Mouse (Mus musculus) forebrain, embryonic 13.5 days (tissue): Measurements from ENCODE around the gene Cdkl5. TPM values are rescaled to one million over a fixed set of nuclear protein-coding genes. Genes with fewer than 3 reads are reported as not detected.

Source experiments
- ATAC-seq: fragments of 200-750 bp; cut with Nextera tagmentation; 2 replicates; pipeline ENCODE4 v1.8.0; 2017
- H3K27ac ChIP-seq: fragments of 300-500 bp; sonication (generic); 2 replicates; pipeline ENCODE4 v1.5.1; 2015; ENCODE audit warnings: inconsistent platforms, mild to moderate bottlenecking, moderate library complexity
- H3K27me3 ChIP-seq: fragments of 300-500 bp; sonication (generic); 2 replicates; pipeline ENCODE4 v1.6.1; 2015; ENCODE audit warnings: mild to moderate bottlenecking, inconsistent platforms
- H3K36me3 ChIP-seq: fragments of 300-500 bp; sonication (generic); 2 replicates; pipeline ENCODE4 v1.6.1; 2015; ENCODE audit warnings: mild to moderate bottlenecking, inconsistent platforms; ENCODE audit not compliant: poor library complexity, severe bottlenecking
- H3K4me1 ChIP-seq: fragments of 300-500 bp; sonication (generic); 2 replicates; pipeline ENCODE4 v1.6.1; 2015; ENCODE audit warnings: inconsistent platforms
- H3K4me2 ChIP-seq: fragments of 300-500 bp; sonication (generic); 2 replicates; pipeline ENCODE4 v1.6.1; 2015; ENCODE audit warnings: inconsistent platforms, mild to moderate bottlenecking, moderate library complexity
- H3K4me3 ChIP-seq: fragments of 300-500 bp; sonication (generic); 2 replicates; pipeline ENCODE4 v1.5.1; 2015; ENCODE audit warnings: mild to moderate bottlenecking, inconsistent platforms
- H3K9ac ChIP-seq: fragments of 300-500 bp; sonication (generic); 2 replicates; pipeline ENCODE4 v1.6.1; 2015; ENCODE audit warnings: mild to moderate bottlenecking, inconsistent platforms
- H3K9me3 ChIP-seq: fragments of 300-500 bp; sonication (generic); replicated peaks from 2 replicates; pipeline ENCODE4 v1.6.1; 2016; ENCODE audit warnings: inconsistent platforms
- WGBS: fragments of 180-500 bp; shearing (Covaris S2); methylation state at CpG from one replicate; pipeline ENCODE4 v1.1.7; 2015; 5-methylcytosine and 5-hydroxymethylcytosine counted together
- polyA plus RNA-seq: library from polyadenylated mRNA; unstranded; fragments of >200 nt; fragmentation: Nextera tagmentation; extraction: Ambion mirVana; gene quantifications from 2 replicates; pipeline ENCODE4 v1.2.1, GENCODE M21; 2015

The Cdkl5 gene
- polyA plus RNA-seq, 1 experiment from 2014 or later, result 4.3 TPM

DNA sequence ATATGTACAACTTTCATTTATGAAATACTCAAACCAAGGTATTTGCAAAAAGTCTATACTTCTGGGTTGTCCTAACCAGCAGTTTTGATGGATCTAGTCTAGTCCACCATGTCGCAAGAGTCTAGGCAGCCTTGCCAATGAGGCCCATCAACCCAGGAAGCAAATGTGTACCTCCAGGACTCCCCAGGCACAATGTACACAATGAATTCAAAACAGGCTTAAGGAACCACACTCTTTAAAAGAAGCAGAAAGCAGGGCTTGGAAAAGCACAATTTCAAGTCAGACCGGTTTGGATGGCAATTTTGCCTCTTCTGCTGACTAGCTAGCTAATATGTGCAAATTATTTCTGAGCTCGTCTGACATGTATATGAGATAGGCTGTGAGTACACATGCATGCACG, 4.2 kb downstream of the Cdkl5 start:
- Histone ChIP-seq H3K4me1 (peaks cover 12% of the 10 kb centered on the region; the same call in 1 of the 2 replicates), H3K9me3 (no peaks in the 10 kb centered on the region), H3K27me3 (no peaks in the 10 kb centered on the region), H3K4me3 (no peak overlapping the region), H3K9ac (no peak overlapping the region), H3K36me3 (no peaks in the 10 kb centered on the region), H3K27ac (no peak overlapping the region), H3K4me2 (no peak overlapping the region)
- 74% methylated on average over 4 of the region's 4 CpGs for WGBS
- no peak for ATAC-seq

- 72% methylated on average over 1 of the region's 1 CpGs for WGBS
- Histone ChIP-seq H3K4me3 (no peak overlapping the region), H3K4me1 (no peaks in the 10 kb centered on the region), H3K9me3 (no peaks in the 10 kb centered on the region), H3K9ac (no peak overlapping the region), H3K27ac (no peak overlapping the region), H3K4me2 (no peak overlapping the region), H3K27me3 (no peaks in the 10 kb centered on the region), H3K36me3 (no peaks in the 10 kb centered on the region)
- no peak for ATAC-seq
Measured at GRCm38 (mm10) chrX:160977919-160978318, 16.6 kb downstream of the Cdkl5 start.

- H3K36me3 ChIP-seq, result no peaks in the 10 kb centered on the region
- no peak overlapping the region for H3K4me2 ChIP-seq
- H3K27ac ChIP-seq, result no peak overlapping the region
- no peak overlapping the region for H3K4me3 ChIP-seq
- ATAC-seq, result no peak
- 89% methylated on average over 6 of the region's 6 CpGs for WGBS
- H3K4me1 ChIP-seq, result no peaks in the 10 kb centered on the region
- no peaks in the 10 kb centered on the region for H3K27me3 ChIP-seq
- H3K9me3 ChIP-seq, result no peaks in the 10 kb centered on the region
- H3K9ac ChIP-seq, result no peak overlapping the region
Measured at GRCm38 (mm10) chrX:160971991-160972545, 22.4 kb downstream of the Cdkl5 start.

DNA sequence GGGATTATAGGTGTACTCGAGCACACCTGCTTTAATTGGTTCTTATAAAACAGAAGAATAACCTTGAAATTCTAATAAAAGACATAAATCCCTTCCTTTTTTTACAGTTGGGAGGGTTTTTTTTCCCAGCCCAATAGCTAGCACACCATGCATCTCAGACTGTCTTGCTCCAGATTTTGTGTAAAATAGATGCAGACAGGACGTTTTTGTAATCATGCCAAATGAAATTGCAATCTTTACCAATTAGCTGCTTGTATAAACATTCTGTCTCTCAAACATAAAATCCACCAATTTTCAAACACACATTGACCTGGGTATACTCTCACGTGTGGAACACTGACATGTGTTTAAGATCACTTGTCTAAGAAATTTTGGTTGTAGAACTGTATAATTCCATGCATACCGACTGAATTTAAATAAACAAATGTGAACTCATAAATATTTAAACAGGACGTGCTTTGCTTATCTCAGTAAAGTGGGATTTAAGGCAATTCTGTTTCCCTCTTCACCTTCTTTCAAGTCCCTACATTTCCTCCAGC, 35.8 kb downstream of the Cdkl5 start:
- Histone ChIP-seq H3K9ac (no peak overlapping the region), H3K4me3 (no peak overlapping the region), H3K27me3 (no peaks in the 10 kb centered on the region), H3K4me1 (0 out of 2 replicates have a peak, but pooled peaks cover 5% of the 10 kb centered on the region), H3K4me2 (no peak overlapping the region), H3K36me3 (no peaks in the 10 kb centered on the region), H3K27ac (no peak overlapping the region), H3K9me3 (no peaks in the 10 kb centered on the region)
- WGBS, result 69% methylated on average over 5 of the region's 5 CpGs
- peak; percentile 55; the same call in 1 of the 2 replicates for ATAC-seq

DNA sequence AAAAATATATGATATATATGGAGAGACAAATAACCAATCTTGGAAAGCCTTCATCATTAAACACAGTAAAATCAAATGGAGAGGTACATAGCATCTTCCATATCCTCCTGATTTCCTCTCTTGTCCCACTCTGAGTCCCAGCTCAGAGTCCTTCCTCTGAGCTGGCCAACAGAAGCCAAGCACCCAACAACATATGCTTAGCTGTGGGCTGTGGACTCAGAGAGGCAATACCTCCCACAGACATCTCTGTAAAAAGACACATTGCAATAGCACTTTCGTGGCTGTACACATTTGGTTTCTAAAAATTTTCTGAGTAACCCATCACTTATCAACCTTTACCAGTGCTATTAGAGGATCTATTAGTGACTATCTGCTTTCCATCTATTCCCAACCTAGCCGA, 44.9 kb downstream of the Cdkl5 start:
- no peak overlapping the region for H3K4me2 ChIP-seq
- no peak overlapping the region for H3K27ac ChIP-seq
- no peak overlapping the region for H3K4me3 ChIP-seq
- no peaks in the 10 kb centered on the region for H3K9me3 ChIP-seq
- 87% methylated on average over 2 of the region's 2 CpGs for WGBS
- H3K36me3 ChIP-seq, result no peaks in the 10 kb centered on the region
- H3K4me1 ChIP-seq, result no peaks in the 10 kb centered on the region
- ATAC-seq, result no peak
- H3K9ac ChIP-seq, result no peak overlapping the region
- 0 out of 2 replicates have a peak, but pooled peaks cover 4% of the 10 kb centered on the region for H3K27me3 ChIP-seq

DNA sequence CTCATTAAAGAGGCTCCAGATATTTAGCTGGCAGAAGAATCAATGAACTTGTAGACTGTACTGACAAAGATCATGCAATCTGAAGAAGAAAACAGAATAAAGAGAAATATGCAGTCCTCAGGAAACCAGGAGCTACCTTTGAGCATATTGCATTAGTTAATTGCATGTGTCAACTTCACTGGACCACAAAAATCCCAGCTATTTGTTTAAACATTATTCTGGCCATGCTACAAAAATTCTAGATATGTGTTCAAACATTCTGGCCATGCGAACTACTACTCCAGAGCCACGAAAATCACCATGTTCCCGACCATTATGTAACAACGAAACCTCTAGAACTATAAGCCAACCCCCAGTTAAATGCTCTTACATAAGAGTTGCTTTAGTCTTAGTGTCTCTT, 49.8 kb downstream of the Cdkl5 start:
- no peak for ATAC-seq
- H3K4me2 ChIP-seq, result no peak overlapping the region
- no peaks in the 10 kb centered on the region for H3K9me3 ChIP-seq
- H3K4me3 ChIP-seq, result no peak overlapping the region
- WGBS, result 88% methylated on average over 4 of the region's 4 CpGs
- no peak overlapping the region for H3K9ac ChIP-seq
- no peaks in the 10 kb centered on the region; the same call in 1 of the 2 replicates for H3K36me3 ChIP-seq
- H3K27me3 ChIP-seq, result 0 out of 2 replicates have a peak, but pooled peaks cover 3% of the 10 kb centered on the region
- no peak overlapping the region for H3K27ac ChIP-seq
- no peaks in the 10 kb centered on the region for H3K4me1 ChIP-seq

DNA sequence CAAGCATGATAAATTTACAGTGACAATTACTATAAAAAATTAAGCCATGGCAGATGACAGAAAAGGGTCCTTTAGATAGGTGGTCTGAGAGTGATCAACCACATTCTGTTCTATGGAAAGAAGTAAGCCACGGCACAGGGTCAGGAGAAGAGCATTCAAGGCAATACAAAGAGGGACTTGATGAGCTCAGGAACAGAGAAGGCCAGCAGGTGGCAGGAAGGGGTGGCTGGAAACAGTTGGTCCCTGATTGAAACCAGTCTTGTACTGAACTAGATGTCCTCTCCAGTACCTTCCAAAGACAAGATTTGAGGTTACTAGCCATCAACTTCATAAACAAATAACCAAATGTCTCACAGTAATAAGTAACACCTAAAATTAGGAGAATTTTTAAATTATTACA, 59.0 kb downstream of the Cdkl5 start:
- Histone ChIP-seq H3K4me2 (no peak overlapping the region), H3K9ac (no peak overlapping the region), H3K4me3 (no peak overlapping the region), H3K36me3 (no peaks in the 10 kb centered on the region), H3K9me3 (0 out of 2 replicates have a peak, but pooled peaks cover 2% of the 10 kb centered on the region), H3K27ac (no peak overlapping the region), H3K4me1 (no peaks in the 10 kb centered on the region), H3K27me3 (no peaks in the 10 kb centered on the region)
- no peak for ATAC-seq
- WGBS, result 48% methylated on average over 1 of the region's 1 CpGs

GRCm38 (mm10) chrX:160930656-160931055, 63.8 kb downstream of the Cdkl5 start:
- H3K9me3 ChIP-seq, result 0 out of 2 replicates have a peak, but pooled peaks cover 4% of the 10 kb centered on the region
- no peak for ATAC-seq

GRCm38 (mm10) chrX:160928870-160929269, 65.6 kb downstream of the Cdkl5 start:
- ATAC-seq, result no peak
- Histone ChIP-seq H3K4me3 (no peak overlapping the region), H3K27ac (no peak overlapping the region), H3K4me1 (no peaks in the 10 kb centered on the region), H3K36me3 (no peaks in the 10 kb centered on the region), H3K9ac (no peak overlapping the region), H3K4me2 (no peak overlapping the region), H3K27me3 (no peaks in the 10 kb centered on the region), H3K9me3 (0 out of 2 replicates have a peak, but pooled peaks cover 4% of the 10 kb centered on the region)
- 93% methylated on average over 1 of the region's 1 CpGs for WGBS

More at GRCm38 (mm10) chrX:160930656-160931055, 63.8 kb downstream of the Cdkl5 start:
- Histone ChIP-seq H3K36me3 (no peaks in the 10 kb centered on the region), H3K4me2 (no peak overlapping the region), H3K27ac (no peak overlapping the region), H3K9ac (no peak overlapping the region), H3K27me3 (no peaks in the 10 kb centered on the region), H3K4me3 (no peak overlapping the region), H3K4me1 (no peaks in the 10 kb centered on the region)

DNA sequence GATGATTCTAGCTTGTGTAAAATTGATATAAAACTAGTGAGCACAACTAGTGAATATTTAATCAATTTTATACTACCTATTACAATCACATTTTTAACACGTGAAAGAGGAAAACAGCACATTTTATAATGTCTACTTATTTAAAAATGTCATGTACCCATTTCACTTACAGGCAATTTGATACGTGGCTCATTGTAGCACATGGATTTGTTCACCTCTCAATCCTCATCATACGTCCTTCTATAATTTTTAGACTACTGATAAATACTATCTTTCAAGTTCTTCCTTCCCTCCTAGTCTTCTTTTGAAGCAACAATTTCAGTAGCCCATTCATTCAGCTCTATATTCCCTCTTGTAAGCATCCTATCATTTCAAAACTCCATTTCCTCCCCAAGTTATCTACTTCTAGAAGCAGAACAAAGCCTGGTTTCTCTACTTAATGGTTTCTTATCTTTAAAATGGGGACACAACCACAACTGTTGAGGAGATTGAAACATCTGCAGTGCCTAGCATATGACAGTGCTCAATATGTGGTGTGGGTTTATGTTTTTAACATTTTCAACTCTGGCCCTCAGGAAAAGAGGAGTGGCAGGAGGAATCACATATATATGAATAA, 75.4 kb downstream of the Cdkl5 start:
- Histone ChIP-seq H3K4me1 (no peaks in the 10 kb centered on the region), H3K9me3 (no peaks in the 10 kb centered on the region), H3K4me3 (no peak overlapping the region), H3K4me2 (no peak overlapping the region), H3K9ac (no peak overlapping the region), H3K27ac (no peak overlapping the region), H3K36me3 (no peaks in the 10 kb centered on the region), H3K27me3 (no peaks in the 10 kb centered on the region)
- WGBS, result 85% methylated on average over 3 of the region's 3 CpGs
- no peak for ATAC-seq

DNA sequence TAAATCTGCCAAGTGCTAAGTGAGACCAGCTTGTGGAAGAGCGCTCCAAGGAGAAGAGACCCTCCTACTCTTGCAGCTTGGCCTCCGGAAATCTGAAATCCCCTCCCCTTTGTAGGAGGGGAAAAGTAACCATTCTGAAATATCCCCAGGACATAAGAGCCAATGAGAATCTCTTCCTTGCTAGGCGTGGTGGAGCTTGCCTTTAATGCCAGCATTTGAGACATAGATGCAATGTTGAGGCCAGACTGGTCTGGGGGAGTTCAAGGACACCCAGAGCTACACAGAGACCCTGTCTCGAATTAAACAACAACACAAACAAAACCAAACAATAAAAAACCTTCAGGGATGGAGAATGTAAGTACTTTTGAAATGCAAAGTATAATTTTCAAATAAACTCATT, 87.6 kb downstream of the Cdkl5 start, which contains the start of gene Gja6:
Gene Gja6, minus strand, starts transcription at position 101 of the 400 bp plus-strand sequence.
- WGBS, result 76% methylated on average over 4 of the region's 4 CpGs
- no peak within 1 kb of the TSS for H3K4me2 ChIP-seq
- peaks cover 11% of the 10 kb centered on the region; the same call in 1 of the 2 replicates for H3K27me3 ChIP-seq
- H3K9me3 ChIP-seq, result no peaks in the 10 kb centered on the region
- no peak within 1 kb of the TSS for H3K9ac ChIP-seq
- H3K27ac ChIP-seq, result no peak within 1 kb of the TSS
- no peak within 1 kb of the TSS for H3K4me3 ChIP-seq
- no peaks in the 10 kb centered on the region for H3K4me1 ChIP-seq
- no peak for ATAC-seq
- no peaks in the 10 kb centered on the region for H3K36me3 ChIP-seq

- ATAC-seq, result no peak
- peaks cover 14% of the 10 kb centered on the region; the same call in 1 of the 2 replicates for H3K27me3 ChIP-seq
- WGBS, result 89% methylated on average over 4 of the region's 4 CpGs
- no peak overlapping the region for H3K4me2 ChIP-seq
- H3K27ac ChIP-seq, result no peak overlapping the region
- H3K9me3 ChIP-seq, result no peaks in the 10 kb centered on the region
- H3K36me3 ChIP-seq, result no peaks in the 10 kb centered on the region
- H3K9ac ChIP-seq, result no peak overlapping the region
- no peak overlapping the region for H3K4me3 ChIP-seq
- H3K4me1 ChIP-seq, result no peaks in the 10 kb centered on the region
Measured at GRCm38 (mm10) chrX:160906477-160906876, 88.0 kb downstream of the Cdkl5 start.
